Mouse (Mus musculus): Measurements from ENCODE around the gene 1700021F07Rik.

1700021F07Rik gene

DNA sequence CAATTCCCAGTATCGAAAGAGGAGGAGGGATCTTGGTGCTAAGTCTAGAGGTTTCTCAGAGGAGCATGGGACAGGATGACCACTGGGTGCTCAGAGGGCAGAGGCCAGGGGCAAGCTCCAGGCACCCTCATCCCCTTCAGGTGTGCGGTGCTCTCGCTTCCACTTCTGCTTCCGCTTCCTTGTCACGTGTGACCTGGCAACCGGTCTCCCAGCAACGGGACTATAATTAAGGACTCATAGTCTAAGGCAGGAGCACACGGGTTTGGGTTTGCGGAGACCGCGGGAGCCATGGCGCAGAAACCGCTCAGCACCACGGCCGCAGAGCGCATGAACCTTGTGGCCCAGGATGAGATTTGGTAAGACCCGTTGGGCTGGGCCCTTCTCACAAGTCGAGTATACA is at the start of gene 1700021F07Rik:
Gene 1700021F07Rik (plus strand): TSS at position 211 of the 400 bp plus-strand sequence.
- DNase-seq, result no peak

DNA sequence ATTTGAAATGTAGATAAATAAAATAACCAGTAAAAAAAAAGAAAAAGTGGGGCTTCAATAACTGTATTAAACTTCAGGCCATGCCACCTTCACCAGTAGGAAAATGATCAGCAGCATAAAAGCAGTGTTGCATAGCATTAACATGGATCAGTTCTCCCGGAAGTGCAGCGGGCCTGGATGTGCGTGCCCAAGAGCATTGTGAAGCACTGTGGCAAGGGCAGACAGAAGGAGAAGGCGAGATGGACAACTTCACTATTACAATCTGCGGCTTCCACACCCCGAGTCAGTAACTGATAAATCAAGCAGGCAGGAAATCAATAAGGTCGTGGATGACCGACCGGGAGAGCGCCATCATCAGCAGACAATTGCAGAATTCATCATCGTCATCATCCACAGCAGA is 49.2 kb upstream of the 1700021F07Rik start:
- no peak for DNase-seq

- no peak for DNase-seq
Observed at GRCm38 (mm10) chr2:173479050-173479449, 43.3 kb upstream of the 1700021F07Rik start.

- no peak for DNase-seq
Observed at GRCm38 (mm10) chr2:173484486-173484885, 37.9 kb upstream of the 1700021F07Rik start.

GRCm38 (mm10) chr2:173499612-173500011 is 22.8 kb upstream of the 1700021F07Rik start:
- no peak for DNase-seq

DNA sequence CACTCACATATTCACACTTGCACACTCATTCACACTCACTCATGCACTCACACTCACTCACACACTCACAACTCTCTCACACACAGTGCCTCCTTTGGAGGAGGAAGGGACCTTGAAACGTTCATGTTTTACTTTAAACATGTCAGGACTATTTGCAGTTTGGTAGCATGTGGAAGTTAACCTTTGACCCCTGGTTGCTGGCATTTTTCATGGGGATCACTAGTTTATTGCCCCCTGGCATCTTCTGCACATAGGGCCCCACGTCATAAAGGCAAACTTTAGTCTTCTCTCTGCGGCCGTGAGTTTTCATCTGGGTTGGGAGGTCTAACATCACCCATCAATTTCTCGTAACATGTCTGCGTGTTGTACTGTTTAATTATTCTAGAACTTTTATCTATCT is 8.4 kb upstream of the 1700021F07Rik start:
- DNase-seq, result no peak

- no peak for DNase-seq
Observed at GRCm38 (mm10) chr2:173515186-173515585, 7.2 kb upstream of the 1700021F07Rik start.

DNA sequence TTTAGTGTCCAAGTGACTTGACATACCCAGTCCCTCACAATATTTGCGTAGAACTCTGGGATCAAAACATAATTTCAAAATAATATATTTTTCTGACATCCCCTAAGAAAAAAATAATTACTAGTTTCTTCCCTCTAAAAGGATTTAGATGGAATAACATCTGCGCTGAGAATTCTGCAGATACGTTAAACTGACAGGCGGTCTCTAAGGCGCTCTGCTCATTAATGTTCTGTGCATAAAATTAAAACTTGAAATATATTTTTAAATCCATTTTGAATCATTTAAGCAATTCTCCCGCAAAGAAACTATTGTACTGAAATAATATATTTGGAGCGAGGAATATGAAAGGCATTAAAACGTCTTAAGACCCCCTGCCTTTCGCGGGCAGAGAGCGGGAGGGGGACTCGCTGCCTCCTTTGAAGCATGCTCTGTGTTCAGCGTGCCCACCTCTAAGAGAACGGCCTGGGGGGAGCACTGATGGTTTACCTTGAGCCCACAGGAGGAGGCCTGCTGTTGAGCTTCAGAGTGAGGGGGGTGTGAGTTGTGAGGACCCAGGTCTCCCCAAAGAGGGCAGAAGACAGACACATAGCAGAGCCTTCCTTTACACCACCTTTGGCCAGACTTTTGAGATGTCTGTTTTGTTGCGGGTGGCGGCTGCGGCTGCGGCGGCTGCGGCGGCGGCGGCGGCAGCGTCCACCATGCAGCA is 6.1 kb upstream of the 1700021F07Rik start:
- DNase-seq, result no peak

GRCm38 (mm10) chr2:173528493-173528892 is 6.1 kb downstream of the 1700021F07Rik start:
- no peak for DNase-seq

DNA sequence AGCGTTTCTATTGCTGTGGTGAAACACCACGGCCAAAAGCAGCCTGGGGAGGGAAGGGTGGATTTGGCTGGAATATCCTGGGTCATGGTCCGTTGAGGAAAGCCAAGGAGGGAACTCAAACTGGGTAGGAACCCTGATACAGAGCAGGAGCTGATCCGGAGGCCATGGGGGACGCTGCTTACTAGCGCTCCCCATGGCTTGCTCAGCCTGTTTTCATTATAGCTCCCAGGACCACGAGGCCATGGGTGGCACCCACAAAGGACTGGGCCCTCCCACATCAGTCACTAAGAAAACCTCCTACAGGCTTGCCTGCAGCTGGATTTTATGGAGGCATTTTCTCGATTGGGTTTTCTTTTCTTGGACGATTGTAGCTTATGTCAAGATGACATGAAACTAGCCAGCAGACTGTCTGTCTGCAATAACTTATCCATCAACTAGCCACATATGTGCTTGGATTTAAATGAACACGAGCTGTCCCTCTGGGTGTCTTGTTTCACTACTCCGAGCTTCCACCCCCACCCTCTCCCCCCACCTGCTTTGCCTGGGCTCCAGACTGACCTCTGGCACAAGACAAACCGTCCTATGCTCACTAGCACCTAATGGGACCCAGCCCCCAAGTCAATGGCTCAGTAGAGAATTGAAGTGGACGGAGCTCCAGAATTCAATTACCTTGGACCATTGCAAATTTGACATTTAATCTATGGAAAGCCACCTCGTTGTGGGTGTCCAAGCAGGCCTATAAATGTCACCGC is 10.5 kb downstream of the 1700021F07Rik start:
- no peak for DNase-seq

- DNase-seq, result no peak
Observed at GRCm38 (mm10) chr2:173534581-173534980, 12.2 kb downstream of the 1700021F07Rik start.

DNA sequence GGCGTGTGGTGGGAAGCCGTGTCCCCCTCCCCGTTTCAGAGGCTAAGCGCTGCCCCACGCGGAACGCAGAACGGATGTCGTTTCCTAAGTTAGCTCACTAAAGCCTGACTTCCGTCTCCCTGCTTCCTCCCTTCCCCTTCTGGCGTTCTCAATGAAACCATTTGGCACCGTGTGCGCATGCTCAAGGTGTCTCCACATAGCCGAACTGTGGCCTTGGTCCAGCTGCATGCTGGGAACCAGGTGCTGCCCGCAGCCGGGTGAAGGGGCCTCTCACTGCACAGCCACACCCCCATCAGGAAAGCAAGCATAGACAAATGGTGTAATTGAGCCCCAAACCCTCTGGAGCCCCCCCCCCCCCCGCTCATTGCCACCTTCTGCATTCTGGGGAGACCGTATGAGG is 13.0 kb downstream of the 1700021F07Rik start:
- peak; percentile 67 for DNase-seq

DNA sequence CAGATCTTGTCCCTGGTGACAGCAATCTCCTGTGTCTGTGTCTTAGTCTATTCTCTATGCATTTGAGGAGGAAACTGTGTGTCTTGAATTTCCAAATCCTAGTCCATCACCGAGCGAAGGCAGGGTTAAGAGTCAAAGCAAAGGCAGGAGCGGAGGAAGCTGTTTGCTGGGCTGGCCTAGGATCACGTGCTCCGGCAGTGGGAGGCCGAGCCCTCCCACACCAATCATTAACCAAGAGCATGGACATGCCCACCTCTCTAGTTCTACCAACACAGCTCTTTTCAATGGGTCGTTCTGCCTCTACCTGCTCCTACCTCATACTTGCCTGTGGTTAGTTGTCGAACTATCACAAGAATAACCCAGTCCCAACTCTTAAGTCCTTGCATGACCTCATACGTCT is 13.5 kb downstream of the 1700021F07Rik start:
- DNase-seq, result no peak

GRCm38 (mm10) chr2:173539781-173540180 is 17.4 kb downstream of the 1700021F07Rik start:
- no peak for DNase-seq

DNA sequence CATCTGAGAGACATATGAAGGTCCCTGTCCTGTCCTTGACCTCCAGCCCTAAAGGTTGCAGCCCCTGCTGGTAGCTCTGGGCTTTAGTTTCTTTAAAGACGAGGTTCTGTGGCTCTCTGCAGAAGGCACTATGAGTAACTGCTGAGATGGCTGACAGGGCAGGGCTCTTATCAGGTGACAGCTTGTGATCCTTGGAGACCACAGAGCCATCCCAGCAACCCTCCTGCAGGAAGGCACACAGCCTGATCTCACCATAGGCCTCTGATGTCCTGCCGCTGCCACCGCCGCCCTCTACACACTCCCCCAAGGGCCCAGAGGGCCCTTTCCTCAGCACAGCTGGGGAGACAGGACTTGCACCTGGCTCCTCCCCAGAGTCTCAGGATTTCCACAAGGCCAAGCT is 19.4 kb downstream of the 1700021F07Rik start:
- no peak for DNase-seq

DNA sequence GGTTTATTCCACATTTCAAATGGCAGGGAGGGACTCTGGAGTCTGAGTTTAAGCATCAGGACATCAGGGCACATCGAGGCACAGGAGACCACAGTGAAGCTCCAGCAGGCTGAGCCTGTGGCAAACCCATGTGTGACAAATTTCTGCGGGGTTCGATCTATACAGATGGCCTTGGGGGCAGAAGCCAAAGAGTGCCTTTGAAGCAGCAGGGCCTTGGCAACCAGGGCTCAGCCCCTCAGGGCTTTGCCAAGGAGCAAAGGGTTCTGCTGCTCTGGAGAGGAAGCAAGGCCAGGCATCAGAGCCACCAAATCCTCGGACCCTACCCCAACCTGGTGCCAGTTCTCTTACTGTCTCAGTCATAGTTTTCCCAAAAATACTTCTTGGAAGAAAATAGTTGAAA is 20.3 kb downstream of the 1700021F07Rik start:
- no peak for DNase-seq

DNA sequence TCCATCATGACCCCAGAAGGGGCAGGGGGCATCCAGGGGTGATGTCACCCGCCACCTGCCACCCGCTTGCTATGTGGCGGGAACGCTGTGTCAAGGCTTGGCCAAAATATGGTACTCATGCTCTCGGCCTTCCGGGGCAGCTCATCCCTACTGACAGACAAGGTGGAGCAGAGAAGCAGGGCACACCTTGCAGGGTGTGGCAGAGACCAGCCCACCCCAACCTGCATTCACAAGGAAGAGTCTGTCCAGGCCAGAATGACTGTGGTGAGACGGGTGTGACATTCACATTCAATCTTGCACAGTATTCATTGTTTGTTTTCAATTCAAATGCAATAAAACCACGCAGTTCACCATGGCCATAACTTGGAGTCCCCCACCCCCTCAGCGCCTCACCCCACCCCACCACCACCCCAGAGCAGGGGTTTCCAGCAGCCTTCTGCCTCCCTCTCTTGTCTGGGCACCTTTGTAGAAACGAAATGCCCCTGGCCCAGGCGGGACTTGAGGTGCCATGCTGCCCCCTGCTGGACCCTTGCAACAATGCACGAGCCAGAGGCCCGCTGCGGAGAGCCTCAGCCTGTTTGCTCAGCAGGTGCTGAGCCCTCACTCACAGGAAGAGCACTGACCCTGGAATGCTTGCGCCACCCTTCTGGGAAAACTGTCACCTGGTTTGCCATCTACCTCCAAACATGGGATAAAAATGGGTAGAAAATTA is 23.8 kb downstream of the 1700021F07Rik start:
- DNase-seq, result peak; percentile 42

DNA sequence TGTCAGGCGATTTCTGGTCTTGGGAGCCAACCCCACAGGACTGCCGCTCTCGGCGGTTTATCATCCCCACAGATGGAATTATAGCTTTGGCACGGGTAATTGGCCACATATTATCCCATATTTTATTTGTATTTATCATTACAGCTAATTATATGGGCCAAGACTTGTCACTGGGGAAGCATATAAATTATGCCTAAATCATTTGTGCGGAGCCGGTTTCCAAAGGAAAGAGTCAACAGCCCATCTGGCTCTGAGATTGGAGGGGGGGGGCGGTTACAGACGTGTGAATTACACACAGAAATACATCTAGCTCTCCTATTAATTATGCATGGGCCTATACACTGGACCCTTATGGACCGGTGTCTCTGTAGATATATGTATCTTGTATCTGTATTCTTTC is 26.9 kb downstream of the 1700021F07Rik start:
- no peak for DNase-seq

GRCm38 (mm10) chr2:173550681-173551080 is 28.3 kb downstream of the 1700021F07Rik start:
- no peak for DNase-seq

GRCm38 (mm10) chr2:173553863-173554262 is 31.5 kb downstream of the 1700021F07Rik start:
- no peak for DNase-seq

DNA sequence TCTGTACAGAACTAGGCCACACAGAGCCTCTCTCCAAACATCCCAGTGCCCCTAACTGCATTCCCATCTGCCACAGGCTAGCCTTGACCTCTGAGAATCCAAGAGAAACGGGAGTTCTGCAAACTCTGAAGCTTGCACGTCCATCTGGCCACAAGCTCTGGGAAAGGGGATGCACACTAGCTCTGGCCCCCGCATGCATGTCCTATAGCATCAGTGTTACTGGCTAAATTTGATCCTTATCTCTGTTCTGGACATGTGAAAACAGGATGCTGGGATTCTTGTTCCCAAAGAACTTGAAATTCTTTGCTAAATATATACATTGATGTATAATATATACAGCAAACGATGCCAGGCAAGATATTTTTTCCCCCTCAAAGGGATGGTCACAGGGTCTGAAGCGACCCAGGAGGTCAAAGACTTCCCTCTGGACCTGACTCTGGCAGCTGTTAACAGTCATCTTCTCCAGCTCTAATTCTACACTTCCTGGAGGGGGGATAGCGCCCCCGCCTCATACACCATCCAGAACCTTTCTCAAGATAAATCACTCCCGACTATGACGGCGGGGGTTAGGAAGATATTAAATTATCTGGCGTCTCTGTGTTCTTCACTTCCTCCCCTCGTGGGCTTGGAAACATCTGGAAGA is 36.5 kb downstream of the 1700021F07Rik start:
- no peak for DNase-seq

GRCm38 (mm10) chr2:173561851-173562442 is 39.6 kb downstream of the 1700021F07Rik start:
- DNase-seq, result peak; percentile 25

DNA sequence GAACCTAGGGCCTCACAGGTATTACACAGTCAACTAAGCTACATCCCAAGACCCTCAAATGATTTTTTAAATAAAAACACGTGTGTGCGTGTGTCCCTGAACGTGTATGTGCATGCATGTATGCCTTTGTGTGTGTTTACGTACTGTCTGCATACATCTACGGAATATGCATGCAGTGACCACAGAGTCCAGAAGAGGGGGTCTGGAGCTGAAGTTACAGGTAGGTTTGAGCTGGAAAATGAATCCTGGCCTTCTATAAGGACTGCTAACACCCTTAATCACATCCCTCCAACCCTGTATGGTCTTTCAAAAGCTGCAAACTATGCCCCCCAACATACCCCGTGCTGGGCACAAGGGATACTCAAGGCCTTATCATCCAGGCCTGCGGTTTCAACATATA is 41.0 kb downstream of the 1700021F07Rik start:
- DNase-seq, result no peak
